Mouse (Mus musculus): Measurements from ENCODE around the gene Ankfy1.
"Not testable (repeated sequence)": the region's sequence is repeated elsewhere in the genome, so short reads cannot be mapped to it uniquely, and the experiment has no call there.

Ankfy1 gene

DNA sequence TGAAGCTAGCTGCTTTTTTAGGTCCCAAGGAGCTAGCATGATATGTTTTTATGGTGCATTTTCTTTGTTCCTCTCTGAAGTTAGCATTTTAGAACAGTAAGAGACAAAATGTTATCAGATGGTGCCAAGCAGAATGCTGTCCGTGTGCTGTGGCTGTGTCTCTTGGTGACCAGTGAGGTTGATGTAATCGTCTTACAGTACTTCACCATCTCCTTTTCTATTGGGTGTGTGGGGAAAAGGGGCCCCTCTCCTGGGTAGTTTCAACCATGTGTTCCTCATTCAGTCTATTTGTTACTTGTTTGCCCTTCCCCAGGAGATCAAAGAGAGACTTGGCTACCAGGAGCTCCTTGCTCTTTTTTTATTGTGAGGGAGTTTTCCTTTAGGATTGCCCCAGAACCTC lies 33.4 kb downstream of the Ankfy1 start:
- no peak for DNase-seq (ENCODE audit: low spot score in 2 of 2)

- no peak for DNase-seq (ENCODE audit: low spot score in 2 of 2)
These were observed 34.1 kb downstream of the Ankfy1 start for GRCm38 (mm10) chr11:72723871-72724270.

- DNase-seq (ENCODE audit: low spot score in 2 of 2), result no peak
These were observed 36.2 kb downstream of the Ankfy1 start for GRCm38 (mm10) chr11:72726023-72726422.

GRCm38 (mm10) chr11:72733736-72734135 lies 43.9 kb downstream of the Ankfy1 start:
- no peak for DNase-seq (ENCODE audit: low spot score in 2 of 2)

DNA sequence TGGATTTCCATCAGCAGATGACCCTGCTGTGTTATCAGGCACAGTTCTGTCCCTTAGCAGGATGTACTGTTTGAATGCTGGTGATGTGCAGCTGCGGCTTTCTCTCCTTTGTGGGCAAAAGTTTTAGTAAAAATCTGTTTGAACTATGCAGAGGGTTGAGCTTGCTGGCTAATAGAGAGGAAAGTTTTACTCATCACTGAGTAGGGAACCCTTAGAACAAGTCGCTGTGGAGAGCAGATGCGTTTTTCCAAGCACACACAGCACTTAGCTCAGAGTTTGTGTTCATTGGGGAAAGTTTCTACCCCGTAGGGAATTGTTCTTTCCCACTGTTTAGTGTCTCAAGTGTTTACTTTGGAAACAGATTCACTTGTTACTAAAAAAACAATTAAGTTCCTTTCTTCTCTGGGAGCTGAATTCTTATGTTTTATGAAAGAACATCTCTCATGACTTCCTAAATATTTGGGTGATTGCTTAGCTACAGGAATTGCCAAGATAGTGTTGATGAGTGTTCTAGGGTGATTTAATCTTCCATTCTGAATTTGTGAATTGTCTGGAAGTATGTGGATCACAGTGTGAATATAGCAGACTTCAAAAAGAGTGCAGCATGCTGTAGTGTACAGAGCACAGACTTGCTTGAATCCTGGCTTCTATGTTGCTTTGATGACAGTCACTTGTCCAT lies 45.2 kb downstream of the Ankfy1 start:
- DNase-seq (ENCODE audit: low spot score in 2 of 2), result no peak

- DNase-seq (ENCODE audit: low spot score in 2 of 2), result no peak
These were observed 45.7 kb downstream of the Ankfy1 start for GRCm38 (mm10) chr11:72735519-72735860.

DNA sequence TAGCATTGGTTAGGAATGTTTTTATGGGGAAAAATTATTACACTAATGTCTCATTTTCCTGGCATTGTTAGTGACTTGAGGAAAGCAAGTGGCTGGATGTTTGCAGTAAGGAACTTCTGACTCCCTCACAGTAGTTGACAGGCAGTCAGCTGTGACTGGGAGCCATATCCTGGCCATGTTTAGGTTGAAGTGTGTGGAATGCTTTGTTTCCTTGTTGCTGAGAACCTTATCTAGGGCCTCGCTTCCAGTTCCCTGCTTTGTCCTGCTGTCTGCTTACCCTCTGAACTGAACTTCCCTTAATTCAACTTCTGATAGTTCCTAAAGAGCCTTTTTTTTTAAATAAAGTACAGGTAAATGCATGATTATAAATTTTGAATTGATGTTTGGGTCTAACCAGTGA lies 46.5 kb downstream of the Ankfy1 start:
- no peak for DNase-seq (ENCODE audit: low spot score in 2 of 2)

- DNase-seq (ENCODE audit: low spot score in 2 of 2), result not testable (repeated sequence)
These were observed 47.7 kb downstream of the Ankfy1 start for GRCm38 (mm10) chr11:72737517-72737916.

DNA sequence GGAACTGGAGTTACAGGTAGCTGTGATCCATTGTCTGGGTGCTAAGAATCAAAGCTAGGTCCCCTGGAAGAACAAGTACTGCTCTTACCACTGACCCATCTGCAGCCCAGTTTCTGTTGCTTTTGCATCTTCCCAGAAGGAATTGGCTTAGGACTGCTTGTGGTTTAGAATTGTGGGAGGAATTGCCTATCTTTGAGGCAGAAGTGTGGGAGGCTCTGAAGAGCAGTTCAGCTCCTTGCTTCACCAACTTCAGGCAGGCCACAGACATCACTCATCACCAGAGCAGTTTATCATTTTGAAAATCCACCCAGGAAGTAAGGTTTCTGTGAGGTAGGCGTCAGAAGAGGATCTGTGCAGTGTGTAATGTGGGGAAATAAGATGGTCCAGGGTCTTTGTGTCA lies 49.2 kb downstream of the Ankfy1 start:
- no peak for DNase-seq (ENCODE audit: low spot score in 2 of 2)

DNA sequence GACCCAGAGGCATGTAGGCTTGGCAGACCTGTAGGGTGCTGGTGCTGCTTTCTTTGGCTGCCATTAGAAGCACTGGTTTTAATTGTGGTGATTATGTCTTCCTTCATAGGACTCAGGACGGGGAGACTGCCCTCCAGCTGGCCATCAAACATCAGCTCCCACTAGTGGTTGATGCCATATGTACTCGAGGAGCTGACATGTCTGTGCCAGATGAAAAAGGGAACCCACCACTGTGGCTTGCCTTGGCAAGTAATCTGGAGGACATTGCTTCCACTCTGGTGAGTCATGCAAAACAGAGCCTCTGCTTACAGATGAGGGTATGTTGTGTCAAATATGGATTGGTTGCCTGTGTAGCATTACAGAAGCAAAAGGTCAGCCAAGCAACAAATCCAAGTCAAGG lies 62.1 kb downstream of the Ankfy1 start:
- no peak for DNase-seq (ENCODE audit: low spot score in 2 of 2)

GRCm38 (mm10) chr11:72758316-72758715 lies 68.5 kb downstream of the Ankfy1 start:
- no peak for DNase-seq (ENCODE audit: low spot score in 2 of 2)

DNA sequence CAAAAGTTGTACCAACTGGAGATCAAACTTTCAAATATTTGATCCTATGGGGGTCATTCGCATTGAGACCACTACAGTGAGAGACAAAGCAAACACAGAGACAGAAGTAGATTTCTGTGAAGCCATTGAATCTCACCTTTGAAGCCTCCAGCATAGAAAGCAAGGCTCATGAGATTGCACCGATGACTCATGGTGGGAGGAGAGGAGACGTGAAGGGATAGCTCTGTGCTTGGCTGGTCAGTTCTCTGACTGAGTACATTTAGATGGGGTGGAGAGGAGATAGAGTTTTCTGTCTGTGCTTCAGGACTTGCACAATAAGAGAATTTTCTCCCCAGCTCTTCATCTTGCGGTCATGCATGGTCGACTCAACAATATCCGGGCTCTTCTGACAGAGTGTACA lies 69.8 kb downstream of the Ankfy1 start:
- DNase-seq (ENCODE audit: low spot score in 2 of 2), result no peak

DNA sequence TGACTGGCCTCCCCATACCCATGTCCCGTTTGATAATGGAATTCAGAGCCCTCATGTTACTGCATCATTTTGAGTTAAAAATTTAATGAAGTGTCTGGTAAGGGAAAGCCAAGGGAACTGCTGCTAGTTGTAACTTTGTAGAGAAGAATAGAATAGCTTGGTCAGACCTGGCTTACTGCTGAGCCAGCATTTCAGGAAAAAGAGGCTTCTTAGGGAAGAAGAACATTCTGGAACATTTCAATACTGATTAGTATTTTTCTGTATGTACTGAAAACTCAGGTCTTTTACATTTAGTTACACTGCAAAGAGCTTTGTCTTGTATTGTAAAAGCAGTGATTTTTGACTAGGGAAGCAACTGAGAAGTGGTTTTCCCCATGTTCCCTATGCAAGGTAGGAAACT lies 71.0 kb downstream of the Ankfy1 start:
- no peak for DNase-seq (ENCODE audit: low spot score in 2 of 2)

DNA sequence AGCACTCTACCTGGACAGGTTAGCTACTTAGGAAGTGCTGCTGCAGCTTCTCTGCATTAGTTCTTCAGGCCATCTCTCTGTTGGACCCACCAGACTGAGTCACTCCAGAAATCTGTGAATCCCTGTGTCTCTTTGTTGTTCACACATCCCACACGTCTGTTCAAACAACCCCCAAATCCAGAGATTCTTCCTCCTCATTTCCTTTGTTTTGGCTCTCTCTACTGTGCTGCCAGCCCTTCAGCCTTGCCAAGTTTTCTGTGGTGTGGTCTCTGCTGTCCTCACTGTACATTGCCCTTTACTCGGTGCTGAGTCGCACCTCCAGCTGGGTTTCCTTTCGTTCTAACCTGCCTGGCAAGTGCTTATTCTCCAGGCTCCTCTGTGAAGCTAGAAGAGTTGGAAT lies 74.5 kb downstream of the Ankfy1 start:
- no peak for DNase-seq (ENCODE audit: low spot score in 2 of 2)

GRCm38 (mm10) chr11:72767716-72768115 lies 77.9 kb downstream of the Ankfy1 start:
- DNase-seq (ENCODE audit: low spot score in 2 of 2), result no peak

DNA sequence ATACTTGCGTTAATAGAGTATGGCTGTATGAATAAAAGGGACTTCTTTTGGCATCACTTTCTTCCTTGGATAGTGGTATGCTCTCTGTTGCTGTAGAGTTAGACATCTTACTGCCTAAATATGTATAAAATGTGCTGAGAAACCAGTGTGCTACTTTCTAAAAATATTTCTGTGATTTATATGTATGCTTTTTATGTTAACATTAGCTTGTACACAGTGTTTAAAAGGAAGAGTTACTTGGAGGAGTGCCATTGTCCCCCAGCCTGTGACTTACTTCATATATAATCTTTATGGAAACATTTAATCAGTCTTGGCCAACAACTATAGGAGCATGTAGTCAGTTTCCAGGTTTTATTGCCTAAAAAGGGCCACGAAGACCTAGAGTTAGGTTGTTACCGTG lies 79.3 kb downstream of the Ankfy1 start:
- DNase-seq (ENCODE audit: low spot score in 2 of 2), result no peak

- no peak for DNase-seq (ENCODE audit: low spot score in 2 of 2)
These were observed 80.5 kb downstream of the Ankfy1 start for GRCm38 (mm10) chr11:72770324-72770723.

DNA sequence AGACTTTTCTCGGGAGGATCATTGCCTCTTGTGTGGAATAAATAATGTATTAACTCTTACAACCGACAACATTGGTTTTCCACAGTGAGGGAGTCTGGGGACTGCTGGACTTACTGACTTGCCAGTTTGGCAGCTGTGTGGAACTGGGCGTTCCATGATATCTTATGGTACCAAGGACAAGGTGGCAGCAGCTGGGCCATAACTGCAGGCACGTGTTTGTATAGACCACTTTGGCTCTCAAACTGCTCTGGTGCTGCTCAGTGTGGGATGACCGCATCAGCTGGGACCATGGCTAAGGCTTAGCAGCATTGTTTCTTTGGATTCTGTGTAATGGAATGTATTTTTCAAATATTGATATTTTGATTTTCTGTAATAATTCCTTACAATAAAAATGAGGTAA lies 81.0 kb downstream of the Ankfy1 start:
- no peak for DNase-seq (ENCODE audit: low spot score in 2 of 2)

DNA sequence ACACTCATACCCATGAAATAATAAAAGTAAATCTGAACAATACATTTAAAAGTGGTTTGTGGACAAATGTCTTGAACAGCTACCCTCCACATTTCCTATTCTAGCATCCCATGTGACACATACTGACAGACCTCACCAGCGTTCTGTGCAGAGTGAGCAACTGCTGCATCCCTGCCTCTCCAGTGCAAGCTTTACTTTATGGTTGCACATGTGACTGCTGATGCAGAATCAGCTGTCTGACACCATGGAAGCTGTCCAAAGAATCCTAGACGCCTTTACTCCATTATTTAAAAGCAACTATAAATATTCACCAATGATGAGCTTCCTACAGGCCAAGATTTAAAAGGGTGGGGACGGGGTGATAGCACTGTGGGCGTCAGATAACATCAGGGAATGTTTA lies 81.7 kb downstream of the Ankfy1 start:
- DNase-seq (ENCODE audit: low spot score in 2 of 2), result no peak

DNA sequence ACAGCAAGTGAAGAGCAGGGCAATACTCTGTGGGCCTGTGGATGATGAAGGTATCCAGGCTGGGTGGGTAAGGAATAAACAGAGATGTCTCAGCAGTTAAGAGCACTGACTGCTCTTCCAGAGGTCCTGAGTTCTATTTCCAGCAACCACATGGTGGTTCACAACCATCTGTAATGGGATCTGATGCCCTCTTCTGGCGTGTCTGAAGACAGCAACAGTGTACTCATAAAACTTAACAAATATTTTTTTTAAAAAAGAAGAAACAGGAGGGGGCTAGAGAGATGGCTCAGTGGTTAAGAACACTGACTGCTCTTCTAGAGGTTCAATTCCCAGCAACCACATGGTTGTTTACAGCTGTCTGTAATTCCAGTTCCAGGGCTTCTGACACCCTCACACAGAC lies 82.8 kb downstream of the Ankfy1 start:
- DNase-seq (ENCODE audit: low spot score in 2 of 2), result not testable (repeated sequence)

DNA sequence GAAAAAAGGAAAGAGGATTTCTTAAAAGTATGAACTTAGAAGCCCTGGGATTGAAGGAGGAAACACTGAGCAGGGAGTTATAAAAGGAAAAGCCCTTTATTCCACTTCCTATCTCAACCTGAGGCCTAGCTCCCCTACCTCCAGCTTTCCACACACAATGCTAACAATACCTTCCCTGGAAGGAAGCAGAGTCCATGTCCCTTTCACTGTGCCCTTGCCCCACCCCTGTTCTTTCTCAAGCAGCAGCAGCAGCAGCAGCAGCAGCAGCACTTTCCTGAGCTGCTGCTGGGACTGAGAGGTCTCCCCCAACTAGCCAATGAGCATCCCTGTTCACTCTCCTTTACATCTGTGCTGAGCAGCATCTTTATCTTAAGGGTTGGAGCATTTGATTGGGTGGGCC lies 89.2 kb downstream of the Ankfy1 start:
- DNase-seq (ENCODE audit: low spot score in 2 of 2), result no peak

- no peak for DNase-seq (ENCODE audit: low spot score in 2 of 2)
These were observed 92.3 kb downstream of the Ankfy1 start for GRCm38 (mm10) chr11:72782103-72782502.

DNA sequence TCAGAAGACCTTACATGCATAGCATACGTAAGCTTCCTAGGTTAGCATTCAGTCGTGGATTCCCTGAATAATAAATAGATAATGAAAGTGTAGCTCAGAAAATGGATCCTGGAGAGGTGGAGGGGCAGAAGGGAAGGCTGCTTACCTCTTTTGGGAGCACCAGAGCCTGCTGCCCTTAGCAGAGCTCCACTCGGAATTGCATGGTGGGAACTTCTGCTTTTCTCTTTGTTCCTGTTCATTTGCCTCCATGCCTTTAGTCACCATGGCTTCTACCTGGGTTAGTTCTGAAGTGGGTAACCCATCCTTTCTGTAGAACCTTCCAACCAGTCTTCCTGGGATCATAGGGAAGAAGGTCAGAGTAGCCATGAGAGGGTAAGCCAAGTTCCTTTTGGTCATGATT lies 92.7 kb downstream of the Ankfy1 start:
- DNase-seq (ENCODE audit: low spot score in 2 of 2), result no peak

- no peak for DNase-seq (ENCODE audit: low spot score in 2 of 2)
These were observed 102.2 kb downstream of the Ankfy1 start for GRCm38 (mm10) chr11:72792033-72792432.

DNA sequence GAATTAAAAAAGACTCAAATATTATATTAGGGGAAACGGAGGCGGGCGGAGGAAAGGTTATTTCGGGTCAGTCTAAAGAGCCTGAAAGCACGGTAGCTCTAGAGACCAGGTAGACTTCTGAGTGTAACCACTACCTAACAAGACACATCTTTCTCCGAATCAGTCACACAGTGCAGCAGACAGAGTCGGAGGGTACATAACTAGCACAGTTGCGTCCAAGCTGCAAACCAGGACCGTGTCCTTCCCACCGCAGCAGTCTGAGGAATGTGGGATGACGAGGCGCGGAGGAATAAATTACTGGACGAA lies 105.3 kb downstream of the Ankfy1 start:
- DNase-seq (ENCODE audit: low spot score in 2 of 2), result no peak

All from urinary bladder, adult 18-20 months (tissue).